Mouse (Mus musculus): ENCODE results near the gene Zic2.

GRCm38 (mm10) chr14:122453388-122453995, 21.7 kb upstream of the Zic2 start:
- TF ChIP-seq CTCF (IDR thresholded peaks at IDR 0.05; ENCODE audit: low read depth, low read length) (no peak), POLR2A (IDR thresholded peaks at IDR 0.05; ENCODE audit: borderline replicate concordance, low read depth, low read length) (no peak)
